Comparison of ENCODE assay signal across 15 mouse cellular contexts in genomic region chr4:128402706-128403105, GRCm38 (mm10).
"Had no signal": no experiment of that assay in that cellular context is flagged by ENCODE, and none has a peak within 500 bp of the region (broad histone marks: within the 10 kb centered on the region; RNA-seq: fewer than 3 reads in every experiment).

No protein-coding gene starts in this region.

- H3K4me3 ChIP-seq: neural tube, embryonic 15.5 days; stomach, embryonic 15.5 days had no signal

- H3K9ac ChIP-seq: neural tube, embryonic 15.5 days; stomach, embryonic 15.5 days had no signal

- H3K9me3 ChIP-seq: neural tube, embryonic 15.5 days; stomach, embryonic 15.5 days had no signal

- H3K27ac ChIP-seq: neural tube, embryonic 15.5 days; stomach, embryonic 15.5 days; stomach, postnatal 0 days had no signal

- H3K4me2 ChIP-seq: neural tube, embryonic 15.5 days; stomach, embryonic 15.5 days had no signal

- H3K36me3 ChIP-seq: stomach, embryonic 15.5 days had no signal

- H3K4me1 ChIP-seq: stomach, embryonic 15.5 days had no signal

- DNase-seq: retina, postnatal 1 day; right cerebral cortex, adult 18-20 months; right cerebral cortex, postnatal 14 days; right cerebral cortex, postnatal 25 days; right cerebral cortex, postnatal 4 days; spleen, adult 18-20 months; thymus, adult 18-20 months; thymus, adult 2 months; thymus, postnatal 14 days; thymus, postnatal 25 days; thymus, postnatal 36 days; thymus, postnatal 4 days had no signal

- H3K27me3 ChIP-seq: neural tube, embryonic 15.5 days; stomach, embryonic 15.5 days had no signal
